Mouse (Mus musculus): Measurements from ENCODE around the gene Gm10406. TPM values are rescaled to one million over a fixed set of nuclear protein-coding genes. Genes with fewer than 3 reads are reported as not detected.
A peak's percentile ranks its signal among the peaks of the same experiment; 100 is the strongest.
"Not testable (repeated sequence)": the region's sequence is repeated elsewhere in the genome, so short reads cannot be mapped to it uniquely, and the experiment has no call there.

Gm10406 gene
- polyA plus RNA-seq (2014; fragmentation: Nextera tagmentation; extraction: Ambion mirVana) = 1.8 and 2.3 TPM in 2 replicates

DNA sequence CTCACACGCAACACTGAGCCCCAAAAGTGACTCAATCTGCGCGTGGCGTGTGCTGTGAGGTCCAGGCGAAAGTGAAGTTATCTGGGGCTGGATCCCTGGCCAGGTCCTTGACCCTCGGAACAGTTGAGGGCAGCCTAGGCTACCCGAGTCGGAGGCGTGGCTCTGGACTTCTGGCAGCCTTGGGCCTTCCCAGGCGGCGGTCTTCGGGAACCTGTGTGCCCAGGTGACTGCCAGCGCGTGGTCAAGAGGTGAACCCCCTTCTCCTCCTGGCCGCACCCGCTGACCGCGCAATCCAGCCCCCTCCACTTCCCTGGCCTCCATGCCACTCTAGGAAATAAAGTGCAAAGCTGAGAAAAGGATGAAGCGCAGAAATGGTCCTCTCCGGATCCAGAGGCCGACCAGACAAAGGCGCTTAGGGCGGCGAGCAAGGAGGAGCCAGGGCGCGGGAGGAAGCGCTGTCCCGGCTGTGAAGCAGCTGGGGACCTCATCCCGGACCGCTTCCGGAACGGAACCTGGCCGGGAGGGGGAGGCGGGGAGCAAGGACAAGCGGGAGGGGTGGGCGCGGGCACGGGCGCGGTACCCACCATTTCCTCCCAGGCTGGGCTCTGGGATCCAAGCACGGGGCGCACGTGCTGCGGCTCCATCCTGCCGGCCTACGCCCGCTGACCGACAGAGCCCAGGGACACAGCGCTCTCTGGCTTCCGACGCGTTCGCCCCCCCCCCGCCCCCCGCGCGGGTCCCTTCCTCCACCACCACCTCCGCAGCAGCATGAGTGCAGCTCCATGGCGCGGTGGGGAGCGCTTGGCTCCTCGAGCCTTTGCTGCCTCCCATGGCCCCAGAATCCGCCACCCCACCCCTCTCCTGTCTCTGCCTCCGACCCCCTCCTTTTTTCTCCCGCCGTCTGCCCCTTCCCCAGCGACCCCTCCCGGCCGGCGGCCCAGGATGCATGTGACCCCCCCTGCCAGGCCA, at the start of gene Gm10406:
Gene Gm10406, minus strand, starts transcription at position 669 of the 969 bp plus-strand sequence.
- ATAC-seq (ENCODE audit: insufficient number of reproducible peaks, insufficient read depth, low FRiP score, low read depth); H3K9me3 ChIP-seq (ENCODE audit: control insufficient read depth, low read depth, low read length): not testable (repeated sequence)

GRCm38 (mm10) chr14:7044870-7045269, 17.6 kb upstream of the Gm10406 start, which contains the start of gene Gm3685:
Gene Gm3685 (minus strand): TSS chr14:7044970.
- H3K36me3 ChIP-seq (ENCODE audit: control insufficient read depth, insufficient read depth, low read length); H3K9ac ChIP-seq (replicated peaks; ENCODE audit: low read depth, low read length); H3K4me3 ChIP-seq (ENCODE audit: low read depth, low read length); H3K4me1 ChIP-seq (ENCODE audit: control insufficient read depth, insufficient read depth, low read length); H3K4me2 ChIP-seq (replicated peaks; ENCODE audit: low read depth, low read length); H3K27me3 ChIP-seq (ENCODE audit: control insufficient read depth, insufficient read depth, low read length); H3K9me3 ChIP-seq (ENCODE audit: control insufficient read depth, low read depth, low read length); ATAC-seq (ENCODE audit: insufficient number of reproducible peaks, insufficient read depth, low FRiP score, low read depth); H3K27ac ChIP-seq (ENCODE audit: low read length): not testable (repeated sequence)
- WGBS = no CpG with 5 or more reads among the region's 2 CpGs

More for the DNA sequence above, at the start of gene Gm10406:
- H3K9ac ChIP-seq (replicated peaks; ENCODE audit: low read depth, low read length) = peak within 1 kb of the TSS; percentile 30; the same call in 1 of the 2 replicates
- not testable (repeated sequence) for H3K36me3 ChIP-seq (ENCODE audit: control insufficient read depth, insufficient read depth, low read length); H3K27ac ChIP-seq (ENCODE audit: low read length); H3K4me1 ChIP-seq (ENCODE audit: control insufficient read depth, insufficient read depth, low read length); H3K27me3 ChIP-seq (ENCODE audit: control insufficient read depth, insufficient read depth, low read length)
- WGBS = 2% methylated on average over 41 of the region's 70 CpGs
- H3K4me3 ChIP-seq (ENCODE audit: low read depth, low read length) = peak within 1 kb of the TSS; percentile 32
- H3K4me2 ChIP-seq (replicated peaks; ENCODE audit: low read depth, low read length) = peak within 1 kb of the TSS; percentile 64

GRCm38 (mm10) chr14:7026274-7026673, 975 bp downstream of the Gm10406 start:
- not testable (repeated sequence) for H3K9ac ChIP-seq (replicated peaks; ENCODE audit: low read depth, low read length); H3K4me1 ChIP-seq (ENCODE audit: control insufficient read depth, insufficient read depth, low read length); H3K36me3 ChIP-seq (ENCODE audit: control insufficient read depth, insufficient read depth, low read length); ATAC-seq (ENCODE audit: insufficient number of reproducible peaks, insufficient read depth, low FRiP score, low read depth); H3K27me3 ChIP-seq (ENCODE audit: control insufficient read depth, insufficient read depth, low read length); H3K9me3 ChIP-seq (ENCODE audit: control insufficient read depth, low read depth, low read length); H3K27ac ChIP-seq (ENCODE audit: low read length)
- Histone ChIP-seq H3K4me3 (ENCODE audit: low read depth, low read length) (peak overlapping the region; percentile 32; the same call in 1 of the 2 replicates), H3K4me2 (replicated peaks; ENCODE audit: low read depth, low read length) (peak overlapping the region; percentile 64)
- 6% methylated on average over 8 of the region's 9 CpGs for WGBS

GRCm38 (mm10) chr14:6973718-6974117, 53.5 kb downstream of the Gm10406 start, which contains the start of gene Gm6356:
Gene Gm6356 (minus strand): TSS chr14:6973818.
- not testable (repeated sequence) for H3K27ac ChIP-seq (ENCODE audit: low read length); H3K4me1 ChIP-seq (ENCODE audit: control insufficient read depth, insufficient read depth, low read length); H3K9ac ChIP-seq (replicated peaks; ENCODE audit: low read depth, low read length); H3K27me3 ChIP-seq (ENCODE audit: control insufficient read depth, insufficient read depth, low read length); H3K9me3 ChIP-seq (ENCODE audit: control insufficient read depth, low read depth, low read length); H3K4me3 ChIP-seq (ENCODE audit: low read depth, low read length); H3K36me3 ChIP-seq (ENCODE audit: control insufficient read depth, insufficient read depth, low read length); H3K4me2 ChIP-seq (replicated peaks; ENCODE audit: low read depth, low read length); ATAC-seq (ENCODE audit: insufficient number of reproducible peaks, insufficient read depth, low FRiP score, low read depth)
- 45% methylated on average over 1 of the region's 2 CpGs for whole genome bisulfite sequencing

Other genes with a start within 250 kb of the Gm10406 start
- gene Gm3642, start 187.1 kb downstream of the Gm10406 start, polyA plus RNA-seq (2014; fragmentation: Nextera tagmentation; extraction: Ambion mirVana) = not detected in 2 replicates
- gene Gm3667, start 137.5 kb downstream of the Gm10406 start, polyA plus RNA-seq (2014; fragmentation: Nextera tagmentation; extraction: Ambion mirVana) = 2.1 and 2.2 TPM in 2 replicates
- not detected in 2 replicates for gene Gm6356, start 53.6 kb downstream of the Gm10406 start, polyA plus RNA-seq (2014; fragmentation: Nextera tagmentation; extraction: Ambion mirVana)
- gene Gm3685, start 17.5 kb upstream of the Gm10406 start, polyA plus RNA-seq (2014; fragmentation: Nextera tagmentation; extraction: Ambion mirVana) = not detected in 2 replicates
- 2.1 and 2.9 TPM in 2 replicates for gene Gm3696, start 73.2 kb upstream of the Gm10406 start, polyA plus RNA-seq (2014; fragmentation: Nextera tagmentation; extraction: Ambion mirVana)
- gene Gm6676, start 98.0 kb upstream of the Gm10406 start, polyA plus RNA-seq (2014; fragmentation: Nextera tagmentation; extraction: Ambion mirVana) = not detected in 2 replicates
- 6.6 and 7.4 TPM in 2 replicates for gene Gm3512, start 147.1 kb upstream of the Gm10406 start, polyA plus RNA-seq (2014; fragmentation: Nextera tagmentation; extraction: Ambion mirVana)
- gene Gm16434, start 167.1 kb upstream of the Gm10406 start, polyA plus RNA-seq (2014; fragmentation: Nextera tagmentation; extraction: Ambion mirVana) = not detected in 2 replicates
- not detected in 2 replicates for gene Gm3727, start 237.3 kb upstream of the Gm10406 start, polyA plus RNA-seq (2014; fragmentation: Nextera tagmentation; extraction: Ambion mirVana)

Measured in stomach, embryonic 14.5 days (tissue).